Mouse (Mus musculus) activated CD4-positive, CD25-positive, alpha-beta regulatory T cell, adult 4 months (primary cell): ENCODE data around the gene Prpf31. TPM values are rescaled to one million over a fixed set of nuclear protein-coding genes. Genes with fewer than 3 reads are reported as not detected.

Experiments used
- ATAC-seq: one replicate; pipeline ENCODE4 v1.8.0; 2017
- polyA plus RNA-seq, 2 experiments: library from polyadenylated mRNA; unstranded; fragments of 100-300 nt; shearing (Covaris generic); gene quantifications; one replicate each; pipeline ENCODE4 v1.2.1; 2017

Gene Prpf31
- polyA plus RNA-seq, 2 experiments from 2014 or later = 78.4 to 96.2 TPM

DNA sequence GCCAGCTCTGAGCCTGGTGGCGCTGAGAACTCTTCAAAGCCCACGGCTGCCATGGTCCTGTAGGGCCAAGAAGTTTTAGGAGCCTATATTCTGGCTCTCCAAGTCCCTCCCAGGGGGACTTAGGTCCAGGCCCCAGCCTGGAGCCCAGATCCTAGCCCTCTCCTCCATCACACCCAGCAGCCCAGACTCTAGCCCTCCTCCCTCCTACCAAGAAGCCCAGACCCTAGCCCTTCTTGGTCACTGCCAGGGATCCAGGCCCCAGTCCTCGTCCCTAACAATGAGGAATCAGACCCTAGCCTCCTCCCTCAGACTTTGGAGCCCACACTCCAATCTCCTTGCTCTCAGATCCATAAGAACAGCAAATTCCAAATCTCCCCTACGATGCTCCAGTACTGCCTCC lies 755 bp upstream of the Prpf31 start:
- no peak for ATAC-seq

DNA sequence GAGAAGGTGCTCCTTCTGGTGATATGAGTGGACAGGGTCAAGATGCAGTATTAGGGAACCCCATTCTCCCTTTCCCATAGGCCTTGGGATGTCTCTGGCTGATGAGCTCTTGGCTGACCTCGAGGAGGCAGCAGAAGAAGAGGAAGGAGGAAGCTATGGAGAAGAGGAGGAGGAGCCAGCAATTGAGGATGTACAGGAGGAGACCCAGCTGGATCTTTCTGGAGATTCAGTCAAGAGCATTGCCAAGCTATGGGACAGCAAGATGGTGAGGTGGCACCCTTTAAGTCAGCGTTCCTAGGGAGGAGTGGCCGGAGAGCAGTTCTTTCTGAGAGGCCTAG lies 662 bp downstream of the Prpf31 start:
- no peak for ATAC-seq

DNA sequence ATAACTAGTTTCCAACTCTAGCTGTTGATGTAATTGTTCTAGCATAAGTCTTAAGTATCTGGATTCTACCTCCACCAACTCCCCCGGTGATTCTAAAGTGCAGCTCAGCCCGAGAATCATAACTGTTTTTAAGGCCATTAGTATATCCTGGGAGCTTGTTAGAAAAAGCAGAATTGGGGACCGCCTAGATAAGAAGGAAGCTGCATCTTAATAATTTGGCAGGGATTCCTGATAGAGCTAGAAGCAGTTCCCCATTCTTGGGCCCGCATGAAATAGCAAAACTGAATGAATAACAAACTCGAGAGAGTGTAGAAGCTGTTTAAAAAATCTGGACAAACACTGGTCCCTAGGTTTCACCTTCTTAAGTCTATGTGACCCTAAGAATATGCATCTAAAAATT lies 13.6 kb downstream of the Prpf31 start:
- ATAC-seq = no peak

DNA sequence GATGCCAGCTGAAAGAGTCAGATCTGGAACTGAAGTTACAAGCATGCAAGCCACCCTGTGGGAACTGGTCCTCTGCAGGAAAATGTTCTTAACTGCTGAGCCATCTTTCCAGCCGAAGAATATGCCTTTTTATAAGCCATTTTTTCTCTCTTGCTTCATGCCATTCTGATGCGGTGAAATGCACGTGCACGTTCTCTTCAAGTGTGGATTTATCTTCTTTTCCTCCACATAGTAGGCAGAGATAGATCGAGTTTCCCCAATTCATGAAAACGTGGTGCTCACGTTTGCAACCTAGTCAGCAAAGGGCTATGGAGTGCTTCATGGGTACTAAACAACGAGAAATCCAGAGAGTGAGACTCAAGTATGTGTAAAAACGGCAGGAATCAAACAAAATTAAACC lies 14.1 kb downstream of the Prpf31 start:
- no peak for ATAC-seq

DNA sequence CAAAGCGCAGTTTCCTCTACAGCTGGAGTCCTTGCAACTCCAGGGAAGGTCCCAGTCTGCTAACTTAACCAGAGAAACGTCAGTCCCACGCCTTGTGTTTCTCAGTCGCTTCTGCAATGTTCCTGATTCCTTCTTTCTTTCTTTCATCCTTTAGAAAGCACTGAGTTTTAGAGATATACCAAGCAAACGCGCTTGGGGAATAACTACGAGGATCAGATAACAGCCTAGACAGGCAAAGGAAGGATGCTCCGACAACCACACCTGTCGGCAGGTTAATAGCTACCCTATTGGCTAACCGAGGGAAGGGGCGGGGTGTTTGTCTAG lies 14.5 kb downstream of the Prpf31 start:
- no peak for ATAC-seq

DNA sequence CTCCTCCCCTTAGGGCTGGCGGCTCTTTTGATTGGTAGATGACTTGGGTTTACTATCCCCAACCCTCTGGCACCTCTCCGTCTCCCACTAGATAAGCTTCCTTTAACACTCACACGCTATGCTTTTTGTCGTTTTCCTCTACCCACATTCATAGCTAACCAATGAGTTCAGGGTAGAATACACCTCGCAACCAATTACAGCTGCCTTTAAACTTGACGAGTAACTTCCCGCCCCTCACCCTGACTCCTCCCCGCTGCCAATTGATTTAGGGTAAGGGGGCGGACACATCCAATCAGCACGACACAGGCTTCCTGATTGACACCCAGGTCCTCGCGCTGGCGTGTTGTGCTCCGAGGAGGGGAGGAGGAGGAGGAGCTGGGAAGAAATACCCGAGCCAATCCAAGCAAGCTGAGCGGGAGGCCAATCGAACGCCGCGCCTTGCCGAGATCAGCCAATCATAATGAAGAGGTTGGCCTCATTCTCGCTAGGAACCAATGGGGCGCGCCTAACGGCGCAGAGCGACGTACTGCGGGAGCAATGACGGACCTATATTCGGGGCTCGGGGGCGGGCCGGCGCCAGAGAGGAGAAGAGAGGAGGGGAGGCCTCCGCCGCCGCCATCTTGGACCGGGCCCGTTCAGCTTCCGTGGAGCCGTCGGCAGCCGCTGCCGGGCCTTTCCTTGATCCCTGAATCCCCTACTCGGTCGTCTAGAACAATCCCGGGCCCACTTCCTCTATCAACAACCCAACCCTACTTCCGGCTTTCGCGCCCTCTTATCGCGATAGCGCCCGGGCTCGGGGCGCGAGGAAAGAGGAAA lies 15.1 kb downstream of the Prpf31 start, which contains the start of gene Cnot3:
TSS of gene Cnot3 (plus strand) at position 597 of the 816 bp plus-strand sequence.
- ATAC-seq = peak; percentile 83

DNA sequence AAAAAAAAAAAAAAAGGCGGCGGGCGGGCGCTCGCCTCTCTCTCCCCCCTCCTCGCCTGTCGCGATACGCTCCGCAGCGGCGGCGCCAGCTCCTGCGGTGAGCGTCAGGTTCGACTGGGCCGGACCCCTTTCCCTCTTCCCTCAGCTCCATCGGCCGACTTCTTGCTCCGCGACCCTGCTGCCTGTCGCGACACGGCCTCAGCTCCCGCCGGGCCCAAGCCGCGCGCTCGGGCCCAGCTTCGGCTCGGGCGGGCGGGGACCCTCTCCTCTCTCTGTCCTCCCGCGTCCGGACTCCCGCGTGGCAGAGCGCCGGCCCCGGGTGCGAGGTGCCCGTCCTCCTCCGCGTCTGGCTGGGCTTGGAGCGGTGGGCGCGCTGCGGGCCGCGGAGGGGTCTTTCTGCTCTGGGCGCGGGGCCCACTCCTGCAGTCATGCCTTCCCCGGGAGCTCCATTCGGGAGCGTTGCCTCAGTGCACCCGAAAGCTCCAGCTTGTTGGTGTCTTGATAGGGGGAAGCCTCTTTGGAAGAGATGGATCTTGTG lies 15.8 kb downstream of the Prpf31 start:
- no peak for ATAC-seq

DNA sequence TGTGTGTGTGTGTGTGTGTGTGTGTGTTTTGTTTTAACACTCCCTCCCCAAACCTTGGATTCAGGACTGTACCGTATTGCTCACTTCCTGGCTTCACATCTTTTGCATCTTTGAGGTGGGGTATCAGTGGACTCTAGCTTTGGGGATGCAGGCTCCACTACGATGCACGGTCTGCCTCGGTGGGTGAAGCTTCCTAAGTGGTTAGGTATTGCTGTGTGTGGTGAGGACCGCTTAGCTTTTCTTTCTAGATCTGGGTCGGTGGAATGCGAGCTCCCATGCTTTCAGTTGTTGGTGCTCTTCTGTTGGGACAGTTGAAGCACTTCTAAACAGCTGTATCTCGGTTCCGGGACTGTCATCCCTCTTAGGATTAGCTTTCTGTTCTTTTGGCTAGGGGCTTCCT lies 16.4 kb downstream of the Prpf31 start:
- ATAC-seq = no peak

DNA sequence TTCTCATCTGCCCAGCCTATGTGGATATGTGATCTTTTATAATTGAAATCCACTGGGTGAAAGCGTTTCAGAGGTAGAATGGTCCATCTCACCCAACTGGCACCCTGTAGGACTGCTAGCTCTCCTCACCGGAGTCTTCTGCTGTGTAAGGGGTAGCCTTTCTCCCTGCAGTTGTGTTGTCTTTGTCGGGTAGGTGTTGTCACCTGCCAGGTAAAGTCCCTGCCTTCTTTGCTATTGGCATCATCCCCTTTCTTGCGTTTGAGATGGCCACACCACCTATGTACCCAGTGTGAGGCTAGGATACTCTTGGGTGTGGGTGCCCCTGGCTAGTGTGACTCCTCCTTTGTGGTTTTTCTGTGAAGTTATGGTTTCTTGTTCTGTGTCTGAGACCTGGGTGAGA lies 16.9 kb downstream of the Prpf31 start:
- ATAC-seq = no peak

DNA sequence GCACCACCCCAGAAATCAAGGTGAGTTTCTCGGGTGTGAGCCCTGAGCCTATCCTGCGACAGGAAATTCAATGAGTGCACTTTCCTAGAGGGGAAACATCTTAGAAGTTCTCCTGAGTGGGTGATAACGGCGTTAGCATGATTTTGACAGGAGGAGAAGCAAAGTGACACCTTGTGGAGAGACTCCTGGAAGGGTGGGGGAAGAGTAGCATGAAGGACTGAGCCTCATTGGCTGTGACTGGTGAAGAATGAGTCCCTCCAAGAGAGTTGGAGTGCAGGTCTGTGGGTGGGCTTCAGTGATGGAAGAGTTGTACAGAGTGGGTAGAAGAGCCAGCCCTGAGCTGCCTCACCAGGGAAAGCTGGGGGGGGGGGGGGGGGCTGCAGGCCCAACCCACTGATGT lies 27.2 kb downstream of the Prpf31 start:
- ATAC-seq = no peak

DNA sequence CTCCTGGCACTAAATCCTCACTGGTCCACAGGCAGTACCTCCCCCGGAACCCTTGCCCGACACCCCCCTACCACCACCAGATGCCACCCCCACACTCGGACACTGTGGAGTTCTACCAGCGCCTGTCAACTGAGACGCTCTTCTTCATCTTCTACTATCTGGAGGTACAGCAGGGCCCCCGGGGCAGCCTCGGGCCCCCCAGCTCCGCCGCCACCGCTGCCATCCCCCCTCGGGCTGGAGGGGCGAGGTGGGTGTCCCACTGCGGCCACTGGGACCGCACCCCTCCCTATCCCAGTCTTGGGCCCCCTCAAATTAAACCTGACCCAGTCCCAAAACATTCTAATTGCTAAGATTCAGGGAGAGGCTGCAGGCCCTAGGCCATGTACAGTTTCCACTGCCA lies 28.8 kb downstream of the Prpf31 start:
- no peak for ATAC-seq

DNA sequence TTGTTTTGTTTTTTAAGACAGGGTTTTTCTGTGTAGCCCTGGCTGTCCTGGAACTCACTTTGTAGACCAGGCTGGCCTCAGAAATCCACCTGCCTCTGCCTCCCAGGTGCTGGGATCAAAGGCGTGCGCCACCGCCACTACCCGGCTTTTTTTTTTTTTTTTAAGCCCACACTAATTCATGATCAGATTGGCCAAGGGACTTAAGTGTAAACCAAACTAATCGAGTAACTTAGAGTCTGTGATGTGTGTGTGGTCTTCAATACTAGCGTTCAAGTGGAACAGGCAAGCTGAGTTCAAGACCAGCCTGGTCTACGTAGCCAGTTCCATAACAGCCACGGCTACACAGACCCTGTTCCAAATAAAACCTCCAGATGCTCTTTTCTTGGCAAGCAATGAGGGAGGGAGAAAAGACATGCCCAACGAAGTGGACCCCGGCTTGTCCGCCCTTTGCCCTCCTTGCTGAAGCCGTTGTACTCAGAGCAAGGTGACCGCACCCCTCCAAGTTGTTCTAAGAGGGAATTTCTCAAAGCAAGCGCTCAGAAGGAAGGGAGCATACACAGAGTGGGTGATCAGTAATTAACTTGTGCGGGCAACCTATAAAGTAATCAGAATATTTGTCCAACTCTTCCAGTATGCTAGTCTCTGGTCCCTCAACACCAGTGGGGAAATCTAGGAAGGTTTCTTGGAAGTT lies 34.9 kb downstream of the Prpf31 start:
- no peak for ATAC-seq

DNA sequence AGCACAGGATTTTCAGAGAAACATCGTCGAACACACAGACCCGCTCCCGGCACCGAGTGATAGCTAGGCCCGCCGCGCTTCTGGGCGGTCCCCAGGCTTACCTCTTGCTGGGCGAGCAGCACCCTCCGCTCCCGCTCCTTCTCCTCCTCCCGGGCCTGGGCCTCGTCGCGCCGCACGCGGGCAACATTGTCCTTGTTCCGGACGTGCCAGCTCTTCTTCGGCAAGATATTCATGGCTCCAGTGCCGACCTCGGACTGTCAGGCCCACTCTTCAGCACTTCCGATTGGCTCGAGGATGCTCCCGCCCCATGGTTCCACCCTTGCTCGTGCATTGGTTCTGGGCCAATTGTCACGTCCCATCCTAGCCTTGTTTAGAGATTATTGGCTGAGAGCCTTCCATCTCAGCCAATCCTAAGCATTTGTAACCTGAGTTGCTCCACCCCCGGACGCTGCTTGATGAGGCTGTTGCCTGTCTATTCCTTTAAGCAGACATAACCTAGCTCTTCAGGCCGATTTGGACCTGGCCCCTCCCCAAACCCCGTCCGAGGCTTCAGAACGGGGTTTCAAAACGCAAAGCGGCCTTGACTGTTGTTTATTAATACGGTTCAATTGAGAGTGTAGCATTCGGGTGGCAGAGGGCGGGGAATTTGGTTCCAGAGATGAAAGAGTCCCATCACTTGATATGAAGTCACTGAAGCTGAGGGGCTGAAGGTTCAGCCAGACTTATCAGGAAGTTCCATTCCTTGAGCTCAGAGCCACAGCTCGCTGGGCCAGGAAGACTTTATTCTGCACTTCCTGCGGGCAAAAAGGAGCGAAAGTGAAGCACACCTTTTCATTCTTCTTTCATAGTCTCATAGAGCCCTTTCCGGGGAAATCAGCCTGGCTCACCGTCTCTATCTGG lies 35.7 kb downstream of the Prpf31 start, which contains the start of gene Leng1:
TSS of gene Leng1 (minus strand) at position 626 of the 900 bp plus-strand sequence.
- ATAC-seq = peak; percentile 98

DNA sequence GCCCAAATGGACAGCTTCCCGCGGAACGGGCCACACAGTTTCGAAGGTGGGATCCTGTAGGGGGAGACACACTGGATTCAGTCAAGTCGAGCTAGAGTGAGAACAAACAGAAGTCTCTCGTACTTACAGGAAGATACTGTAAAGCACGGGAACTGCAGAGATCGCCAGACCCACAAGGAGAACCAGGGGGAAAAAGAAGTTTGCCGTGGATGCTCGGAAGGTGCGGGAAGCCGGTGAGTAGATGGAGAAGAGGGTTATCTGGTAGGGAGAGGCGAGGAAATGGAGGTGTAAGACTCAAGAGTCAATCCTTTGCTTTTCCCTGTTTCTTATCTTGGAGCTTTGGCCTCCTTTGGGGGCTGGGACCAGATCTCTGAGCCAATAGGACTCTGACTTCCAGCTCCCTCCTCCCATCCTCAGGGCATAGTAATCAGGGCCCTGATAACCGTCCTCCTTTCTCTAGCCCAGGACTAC lies 37.2 kb downstream of the Prpf31 start:
- no peak for ATAC-seq

DNA sequence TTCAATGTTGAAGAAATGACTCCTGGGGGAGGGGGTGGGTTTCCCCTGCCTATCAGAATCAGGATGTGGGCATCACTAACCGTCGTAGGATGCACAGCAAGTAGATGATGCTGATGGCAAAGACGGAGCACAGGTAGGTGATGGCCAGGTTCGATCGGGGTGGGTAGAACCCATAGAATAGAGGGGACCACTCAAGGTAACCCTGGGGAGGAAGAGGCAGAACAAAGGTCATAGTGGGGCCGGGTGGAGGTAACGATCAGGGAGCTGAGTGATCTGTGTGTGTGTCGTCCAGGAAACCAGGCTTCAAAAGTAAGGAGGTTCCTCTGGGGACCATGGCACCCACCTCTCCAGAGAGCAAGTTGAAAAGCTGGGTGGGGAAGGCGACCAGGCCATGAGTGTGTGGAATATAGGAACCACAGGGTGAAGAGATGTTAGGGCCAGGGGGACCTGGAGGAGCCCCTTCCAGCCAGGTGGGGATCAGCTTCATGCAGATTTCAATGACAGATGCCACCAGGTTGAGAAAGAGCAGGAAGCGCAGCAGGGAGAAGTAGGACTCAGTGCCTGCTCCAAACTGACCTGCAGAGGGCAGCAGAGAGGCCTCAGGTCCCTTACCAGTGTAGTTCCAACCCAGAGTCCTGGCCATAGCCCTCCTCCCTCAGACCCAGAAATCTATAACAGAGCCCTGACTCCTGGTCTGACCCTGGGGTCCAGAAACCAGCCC lies 44.9 kb downstream of the Prpf31 start:
- peak; percentile 92 for ATAC-seq

DNA sequence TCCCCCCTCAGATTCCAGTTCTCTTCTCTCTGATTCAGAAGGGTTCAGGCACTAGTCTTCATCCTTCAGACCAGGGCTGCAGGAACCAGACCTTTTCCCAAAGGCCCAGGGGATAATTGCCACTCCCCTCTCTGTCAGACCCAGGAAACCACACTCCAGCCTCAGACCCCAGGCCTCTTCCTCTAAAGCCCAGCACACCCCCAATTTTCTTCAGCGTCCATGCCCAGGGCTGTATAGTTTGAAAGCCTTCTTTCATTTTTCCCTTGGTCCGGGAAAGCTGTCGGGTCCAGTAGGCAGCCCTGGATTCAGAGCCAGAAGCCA lies 45.4 kb downstream of the Prpf31 start:
- ATAC-seq = no peak

DNA sequence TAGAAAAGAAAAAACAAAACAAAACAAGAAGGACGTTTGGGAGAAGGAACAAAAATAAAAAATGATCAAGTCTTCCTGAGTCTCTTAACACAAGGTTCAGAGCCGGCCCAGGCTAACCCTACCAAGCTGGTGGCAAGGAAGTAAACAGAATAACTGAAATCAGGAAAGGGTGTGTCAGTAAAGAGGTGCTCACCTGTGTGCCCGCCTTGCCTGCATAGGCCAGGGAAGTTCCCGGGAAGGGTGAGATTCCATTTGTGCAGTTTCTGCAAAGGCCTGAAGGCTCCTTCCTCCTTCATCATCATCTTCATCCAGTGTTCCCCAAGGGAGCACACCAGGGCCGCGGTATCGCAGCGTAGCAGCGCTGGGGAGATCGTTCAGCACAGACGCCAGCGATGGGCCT lies 46.6 kb downstream of the Prpf31 start:
- ATAC-seq = no peak

DNA sequence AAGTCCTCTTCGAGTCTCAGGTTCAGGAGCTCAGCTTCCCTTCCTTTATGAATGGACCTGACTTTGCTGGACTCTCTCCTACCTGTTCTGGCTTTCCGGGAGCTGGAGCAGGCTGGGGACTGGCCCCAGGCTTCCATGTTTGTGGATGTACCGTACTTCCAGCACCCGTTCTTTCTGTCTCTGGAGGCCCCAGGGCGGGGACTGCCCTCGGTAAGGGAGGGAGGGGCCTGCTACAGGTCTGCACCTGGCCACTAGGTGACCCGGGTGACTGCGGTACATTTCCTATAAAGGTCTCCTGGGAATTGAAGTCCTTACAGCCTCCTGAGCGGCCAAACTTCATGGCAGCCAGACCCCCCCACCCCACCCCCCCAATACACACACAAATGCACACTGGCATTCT lies 47.6 kb downstream of the Prpf31 start, which contains the start of gene Tmc4:
TSS of gene Tmc4 (minus strand) at position 212 of the 400 bp plus-strand sequence.
- ATAC-seq = no peak

DNA sequence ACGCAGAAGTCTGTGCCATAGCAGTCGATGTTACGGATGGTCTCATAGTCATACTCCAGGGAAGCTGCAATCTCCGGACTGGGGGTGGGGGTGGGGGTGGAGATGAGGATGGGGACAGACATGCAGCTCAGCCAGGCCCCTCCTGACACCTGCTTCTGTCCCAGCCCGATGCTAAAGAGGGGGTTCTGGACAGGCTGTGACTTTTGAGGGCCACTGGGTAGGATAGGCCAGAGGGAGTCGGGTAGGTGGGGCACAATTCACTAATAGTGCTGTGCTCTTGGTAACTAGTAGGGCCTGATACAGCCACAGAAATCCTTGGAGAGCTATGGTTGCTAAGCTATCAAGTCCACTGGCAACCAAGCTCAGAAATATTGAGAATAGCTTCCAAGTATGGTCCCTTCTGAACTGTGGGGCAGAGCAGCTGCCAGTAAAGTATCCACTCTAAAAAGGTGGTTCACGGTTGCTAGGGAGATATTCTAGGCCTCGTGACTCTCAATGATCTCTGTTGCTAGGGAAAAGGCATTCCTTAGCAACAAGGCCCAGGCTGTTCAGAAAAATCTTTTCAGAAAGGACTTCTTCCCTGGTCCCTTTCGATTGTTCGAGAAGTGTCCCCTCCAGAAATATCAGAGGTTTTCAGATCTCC lies 54.2 kb downstream of the Prpf31 start:
- ATAC-seq = no peak

DNA sequence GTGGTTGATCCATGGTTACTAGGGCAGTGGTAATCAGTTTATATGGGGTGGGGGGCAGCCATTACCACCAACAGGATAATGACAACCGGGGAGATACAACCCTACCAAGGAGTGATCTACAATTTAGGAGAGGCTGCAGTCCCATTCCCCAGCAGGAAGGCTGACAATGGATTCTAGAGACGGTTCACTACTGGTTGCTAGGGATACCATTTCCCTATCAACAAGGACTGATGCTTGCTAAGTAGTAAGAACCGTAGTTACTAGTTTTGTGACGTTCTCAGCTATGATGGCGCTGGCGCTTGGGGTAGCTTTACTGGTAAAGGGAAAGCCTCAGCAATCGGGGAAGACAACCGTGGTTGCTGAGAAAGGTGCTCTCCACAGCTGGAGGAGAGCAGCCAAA lies 54.9 kb downstream of the Prpf31 start:
- ATAC-seq = no peak

DNA sequence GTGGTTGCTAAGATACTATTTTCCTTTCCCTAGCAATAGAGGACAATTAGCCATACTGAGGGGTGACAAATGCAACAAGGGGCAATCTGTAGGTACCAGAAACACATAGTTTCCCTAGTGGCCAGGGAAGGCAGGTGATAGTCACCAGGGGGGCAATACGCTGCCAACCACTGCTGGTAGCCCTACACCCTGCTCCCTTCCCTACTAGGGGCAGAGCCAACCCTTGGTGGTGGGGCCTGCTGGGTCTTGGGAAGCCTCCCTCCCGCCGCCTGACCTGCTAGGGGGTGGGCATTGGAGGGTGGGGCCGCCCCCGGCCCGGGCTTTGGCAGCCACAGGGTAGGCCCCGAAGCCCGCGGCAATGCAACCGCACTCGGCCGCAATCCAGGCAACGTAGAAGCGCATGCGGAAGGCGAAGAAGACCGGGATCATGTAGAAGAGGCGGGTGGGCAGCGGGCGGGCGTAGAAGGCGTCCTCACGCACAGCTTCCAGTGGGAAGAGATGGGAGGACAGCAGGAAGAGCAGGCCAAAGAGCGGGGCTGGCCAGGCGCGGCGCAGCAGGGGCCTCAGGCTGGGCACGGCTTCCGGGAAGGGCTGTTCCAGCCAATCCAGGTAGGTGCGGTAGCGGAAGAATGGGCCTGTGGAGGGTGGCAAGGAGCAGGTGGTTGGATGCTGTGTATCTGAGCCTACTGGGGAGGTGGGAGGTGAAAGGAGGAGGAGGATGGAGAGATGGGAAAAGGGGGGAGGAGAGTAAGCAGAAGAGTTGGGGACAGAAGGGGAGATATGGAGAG lies 55.8 kb downstream of the Prpf31 start:
- ATAC-seq = no peak
